Mouse (Mus musculus) intestine, postnatal 0 days (tissue): Measurements from ENCODE around the gene Gm21256. TPM values are rescaled to one million over a fixed set of nuclear protein-coding genes. Genes with fewer than 3 reads are reported as not detected.
"Not testable (repeated sequence)": the region's sequence is repeated elsewhere in the genome, so short reads cannot be mapped to it uniquely, and the experiment has no call there.

ENCODE experiments used
- ATAC-seq: fragments of 200-750 bp; cut with Nextera tagmentation; 2 replicates; pipeline ENCODE4 v1.8.0; 2017; ENCODE audit warnings: mild to moderate bottlenecking, moderate TSS enrichment, moderate library complexity
- H3K27ac ChIP-seq: fragments of 300-500 bp; sonication (generic); 2 replicates; pipeline ENCODE4 v1.5.1; 2014; ENCODE audit warnings: mild to moderate bottlenecking, low read depth, low read length, moderate library complexity
- H3K27me3 ChIP-seq: fragments of 300-500 bp; sonication (generic); replicated peaks from 2 replicates; pipeline ENCODE4 v1.6.1; 2014; ENCODE audit warnings: low read length, mixed read lengths; ENCODE audit not compliant: control insufficient read depth, insufficient read depth
- H3K36me3 ChIP-seq: fragments of 300-500 bp; sonication (generic); 2 replicates; pipeline ENCODE4 v1.6.1; 2014; ENCODE audit warnings: mild to moderate bottlenecking, moderate library complexity; ENCODE audit not compliant: control insufficient read depth, insufficient read depth
- H3K4me1 ChIP-seq: fragments of 300-500 bp; sonication (generic); replicated peaks from 2 replicates; pipeline ENCODE4 v1.6.1; 2014; ENCODE audit warnings: antibody characterized with exemption, low read length, mixed read lengths; ENCODE audit not compliant: control insufficient read depth, insufficient read depth
- H3K4me2 ChIP-seq: fragments of 300-500 bp; sonication (generic); replicated peaks from 2 replicates; pipeline ENCODE4 v1.6.1; 2014; ENCODE audit warnings: low read depth, mild to moderate bottlenecking, moderate library complexity
- H3K4me3 ChIP-seq: fragments of 300-500 bp; sonication (generic); 2 replicates; pipeline ENCODE4 v1.5.1; 2014; ENCODE audit warnings: low read depth, low read length
- H3K9ac ChIP-seq: fragments of 300-500 bp; sonication (generic); 2 replicates; pipeline ENCODE4 v1.6.1; 2014; ENCODE audit warnings: mild to moderate bottlenecking, low read depth, low read length
- H3K9me3 ChIP-seq: fragments of 300-500 bp; sonication (generic); 2 replicates; pipeline ENCODE4 v1.6.1; 2016; ENCODE audit warnings: mixed run types; ENCODE audit not compliant: control insufficient read depth
- WGBS: fragments of 180-500 bp; shearing (Covaris S2); extraction: QIAGEN DNeasy Blood & Tissue Kit; methylation state at CpG from one replicate; pipeline ENCODE4 v1.1.7; 2014; 5-methylcytosine and 5-hydroxymethylcytosine counted together
- polyA plus RNA-seq: library from polyadenylated mRNA; unstranded; fragments of >200 nt; fragmentation: Nextera tagmentation; extraction: Ambion mirVana; gene quantifications from 2 replicates; pipeline ENCODE4 v1.2.1, GENCODE M21; 2015

Gene Gm21256
- not detected in 2 replicates for polyA plus RNA-seq

GRCm38 (mm10) chrY:47450660-47451059 is at the start of gene Gm21256:
TSS of gene Gm21256 (plus strand) at chrY:47450960.
- no CpG with 5 or more reads among the region's 7 CpGs for WGBS
- not testable (repeated sequence) for H3K9ac ChIP-seq, H3K27ac ChIP-seq, H3K9me3 ChIP-seq, H3K4me2 ChIP-seq, H3K4me3 ChIP-seq, H3K4me1 ChIP-seq, H3K36me3 ChIP-seq, H3K27me3 ChIP-seq, ATAC-seq

Other genes starting within 250 kb of the Gm21256 start
- gene Gm21170, start 240.1 kb downstream of the Gm21256 start, polyA plus RNA-seq = not detected in 2 replicates